Mouse (Mus musculus) fat pad, adult 2 months (tissue): ENCODE results near the gene Glce.

Source experiments
- DNase-seq: peaks from one replicate; pipeline ENCODE4 v3.0.0-alpha.2; 2011; ENCODE audit warnings: low read depth, low spot score; ENCODE audit errors: extremely low read depth

The Glce gene

GRCm38 (mm10) chr9:62032206-62032605 is 90.2 kb downstream of the Glce start:
- no peak for DNase-seq

- no peak for DNase-seq
These were observed 94.4 kb downstream of the Glce start for GRCm38 (mm10) chr9:62028072-62028471.

DNA sequence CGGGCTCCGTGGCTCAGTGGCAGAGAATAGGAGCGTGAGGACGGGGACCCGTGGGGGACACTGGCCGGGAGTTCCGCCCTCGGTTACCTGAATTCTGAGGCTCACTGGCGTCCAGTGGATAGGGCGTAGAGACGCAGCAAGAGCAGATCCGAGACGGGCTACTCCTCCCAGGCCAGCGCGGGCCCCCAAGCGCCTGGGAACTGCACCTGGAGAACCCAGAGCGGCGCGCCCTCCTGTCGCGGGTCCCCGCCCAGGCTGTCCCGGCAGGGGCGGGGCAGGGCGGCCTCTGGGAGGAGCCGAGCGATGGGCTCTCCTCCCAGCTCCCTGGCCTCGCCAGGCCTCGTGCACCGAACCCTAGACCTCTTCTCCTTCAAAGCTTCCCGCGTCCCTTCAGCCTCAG is 95.9 kb downstream of the Glce start, which contains the start of gene Paqr5:
TSS of gene Paqr5 (minus strand) at position 257 of the 400 bp plus-strand sequence.
- no peak for DNase-seq

DNA sequence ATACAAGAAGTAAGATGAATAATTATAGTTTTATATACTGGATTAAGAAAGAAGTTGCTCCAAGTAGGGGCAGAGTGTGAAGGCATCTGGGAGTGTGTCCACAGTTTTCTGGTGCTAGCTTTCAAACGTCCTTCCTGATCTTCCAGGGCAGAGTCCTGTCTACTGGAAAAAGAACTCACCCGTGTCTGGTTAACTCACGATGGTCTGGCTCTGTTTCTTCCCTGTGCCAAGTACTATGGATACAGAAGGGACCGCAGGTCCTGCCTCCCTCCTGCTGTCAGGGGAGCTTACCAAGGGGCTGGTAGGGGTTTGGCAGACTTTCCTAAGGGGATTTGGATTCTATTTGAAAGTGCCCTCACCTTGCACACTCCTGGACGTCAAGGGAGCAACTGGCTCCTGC is 97.4 kb downstream of the Glce start:
- DNase-seq, result no peak

DNA sequence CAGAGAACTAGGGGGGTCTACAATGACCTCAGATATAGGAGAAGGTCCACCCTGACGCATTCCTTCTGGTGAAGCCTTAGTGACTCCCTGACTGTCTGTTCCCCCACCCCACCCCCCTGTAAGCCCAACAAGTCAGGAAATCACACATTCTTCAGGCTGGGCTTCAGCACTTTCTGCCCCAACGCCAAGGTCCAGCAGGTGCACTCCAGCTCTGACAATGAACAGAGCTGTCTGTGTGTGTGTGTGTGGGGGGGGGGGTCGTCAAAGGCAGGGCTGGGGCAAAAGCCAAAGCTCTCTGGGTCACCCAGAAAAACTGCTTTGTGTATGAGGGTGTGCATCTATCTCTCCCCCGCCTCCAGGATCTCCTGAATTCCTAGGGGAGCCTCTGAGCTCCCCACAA is 98.6 kb downstream of the Glce start:
- DNase-seq, result no peak

- DNase-seq, result no peak
These were observed 99.3 kb downstream of the Glce start for GRCm38 (mm10) chr9:62022961-62023680.

GRCm38 (mm10) chr9:62021583-62022120 is 100.8 kb downstream of the Glce start:
- no peak for DNase-seq

DNA sequence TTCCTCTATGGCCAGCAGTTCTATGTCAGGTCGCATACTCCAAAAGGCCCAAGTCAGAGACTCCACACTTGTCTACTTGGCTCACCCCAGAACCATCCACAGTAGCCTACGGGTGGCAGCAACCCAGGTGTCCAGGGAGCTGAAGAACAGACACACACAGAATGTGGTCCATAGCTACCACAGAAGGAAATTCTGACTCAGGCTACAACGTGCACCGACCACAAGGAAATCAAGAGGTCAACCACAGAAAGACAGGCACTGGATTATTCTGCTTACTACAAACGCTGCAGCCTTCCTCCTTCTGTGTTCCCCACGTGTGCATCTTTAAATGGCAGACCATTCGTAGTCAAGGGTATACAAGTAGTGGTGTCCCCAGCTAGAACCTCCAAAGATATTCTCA is 102.2 kb downstream of the Glce start:
- no peak for DNase-seq

DNA sequence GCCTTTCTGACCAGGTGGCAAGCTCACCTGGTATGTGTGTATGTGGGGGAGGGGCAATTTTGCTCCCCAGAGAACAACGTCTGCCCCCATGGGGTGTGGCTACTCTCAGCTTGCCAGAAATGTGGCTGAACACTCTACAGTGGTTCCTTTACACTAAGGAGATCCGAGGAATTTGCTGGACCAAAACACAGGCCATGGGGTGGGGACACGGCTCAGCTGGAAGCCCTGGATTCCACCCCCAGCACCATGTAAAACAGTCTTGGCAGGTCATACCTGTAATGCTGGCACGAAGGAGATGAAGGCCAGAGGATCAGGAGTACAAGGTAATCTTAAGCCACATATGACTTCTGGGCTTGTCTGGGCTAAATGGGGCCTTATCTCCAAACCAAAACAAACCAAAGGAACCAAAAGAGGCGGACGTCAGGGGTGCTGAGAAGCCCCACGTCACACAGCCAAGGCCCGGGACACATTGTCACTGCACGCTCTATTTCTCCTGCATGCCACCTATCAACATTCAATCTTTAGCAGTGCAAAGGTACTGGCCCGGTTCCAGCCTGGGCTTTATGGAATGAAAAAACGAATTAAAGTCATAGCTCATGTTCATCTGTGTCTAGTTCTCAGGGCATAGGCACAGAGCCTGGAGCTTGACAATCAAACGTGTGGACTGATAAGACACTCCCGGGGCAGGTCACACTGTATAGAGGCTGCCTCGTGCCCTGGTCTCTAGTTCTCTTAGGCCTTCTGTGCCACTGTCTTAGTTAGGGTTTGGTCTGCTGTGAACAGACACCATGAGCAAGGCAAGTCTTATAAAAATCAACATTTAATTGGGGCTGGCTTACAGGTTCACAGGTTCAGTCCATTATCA is 104.0 kb downstream of the Glce start:
- DNase-seq, result no peak

DNA sequence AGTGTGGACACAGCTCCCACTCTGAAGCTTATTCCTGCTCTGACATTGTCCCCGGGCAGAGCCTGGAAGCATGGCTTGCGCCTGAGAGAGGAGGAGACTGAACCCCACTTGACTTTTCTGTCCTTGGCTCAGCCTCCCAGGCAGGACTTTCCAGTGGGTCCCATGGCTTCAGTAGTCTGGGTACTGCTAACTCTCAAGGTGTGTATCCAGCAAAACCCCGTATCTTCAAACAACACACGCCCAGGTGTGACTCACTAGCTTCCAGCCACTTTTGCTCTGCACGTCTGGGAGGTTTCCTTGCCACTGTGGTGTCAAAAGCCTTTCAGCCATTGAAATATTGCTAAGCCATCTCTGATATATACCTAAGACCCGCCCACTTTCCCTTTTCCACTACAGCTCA is 105.1 kb downstream of the Glce start:
- no peak for DNase-seq

DNA sequence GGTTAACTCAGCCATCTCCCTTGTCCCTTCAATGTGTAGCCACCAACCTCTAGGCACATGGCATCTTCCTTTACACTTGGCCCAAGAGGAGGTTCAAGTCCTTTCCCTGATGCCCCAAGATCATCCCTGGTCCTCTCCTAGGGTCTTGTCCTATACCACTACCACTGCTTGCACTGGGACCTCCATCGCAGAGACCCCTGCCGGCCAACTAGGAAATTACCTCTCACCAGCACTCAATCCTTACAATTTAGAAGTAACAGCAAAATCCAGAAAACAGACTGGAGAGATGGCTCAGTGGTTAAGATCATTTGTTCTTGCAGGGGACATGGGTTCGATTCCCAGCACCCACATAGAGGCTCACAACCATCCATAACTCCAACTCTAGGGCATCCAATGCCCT is 107.0 kb downstream of the Glce start:
- no peak for DNase-seq

DNA sequence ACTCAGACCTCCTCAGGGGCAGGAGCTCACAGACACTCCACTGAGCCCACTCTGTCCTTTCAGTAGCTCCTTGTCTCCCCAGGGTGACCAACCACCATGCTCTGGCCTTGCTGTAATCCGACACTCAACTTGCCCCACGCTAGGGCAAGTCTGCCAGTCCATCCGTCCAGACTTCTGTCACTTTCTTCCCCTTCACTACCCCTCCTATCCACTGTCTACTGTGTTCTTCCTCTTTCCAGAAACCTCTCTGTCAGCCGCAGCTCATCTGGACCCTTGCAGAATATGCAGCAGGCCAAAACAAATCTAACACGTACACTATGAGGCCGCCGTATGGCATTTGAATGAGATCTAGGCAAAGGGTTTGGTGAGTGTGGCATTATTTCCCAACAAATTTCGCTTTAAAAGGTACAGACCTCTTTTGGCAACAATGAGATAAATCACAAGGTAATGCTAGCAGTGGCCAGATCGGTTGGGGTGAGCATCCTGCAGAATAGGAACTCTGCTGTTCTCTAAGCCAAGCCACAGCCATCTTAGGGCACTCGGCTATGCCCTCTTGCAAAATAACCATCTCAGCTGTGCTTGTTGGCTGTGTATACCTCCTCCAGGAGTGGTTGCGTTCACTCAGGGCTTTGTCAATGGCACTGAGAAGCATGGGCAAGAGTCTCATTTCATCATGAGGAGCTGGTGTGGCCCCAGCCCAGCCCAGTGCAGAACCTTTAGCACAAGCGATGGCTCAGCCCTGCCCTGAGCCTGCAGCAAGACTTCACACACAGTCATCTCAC is 108.9 kb downstream of the Glce start:
- DNase-seq, result no peak

DNA sequence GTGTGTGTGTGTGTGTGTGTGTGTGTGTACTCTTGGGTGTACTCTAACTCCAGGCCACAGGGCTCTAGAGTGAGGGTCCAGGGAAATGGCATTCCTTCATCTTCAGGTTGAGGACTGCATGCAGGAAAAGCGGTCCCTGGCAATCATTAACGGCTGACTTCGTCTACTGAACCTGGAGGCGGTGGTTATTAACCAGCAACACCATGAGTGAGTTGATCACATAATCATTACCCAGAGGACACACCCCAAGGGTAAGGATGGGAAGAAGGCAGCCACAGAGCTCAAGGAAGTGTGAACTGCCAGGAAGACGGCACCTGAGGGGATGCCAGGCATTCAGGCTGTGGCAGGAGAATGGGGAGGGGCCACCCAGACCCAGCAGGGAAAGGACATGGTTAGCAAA is 114.1 kb downstream of the Glce start:
- no peak for DNase-seq
